Mouse (Mus musculus) ES-E14 (cell line): ENCODE measurements around the gene 2700049A03Rik. TPM values are rescaled to one million over a fixed set of nuclear protein-coding genes. Genes with fewer than 3 reads are reported as not detected.

Experiments used
- DNase-seq: peaks from one replicate; pipeline ENCODE4 v3.0.0-alpha.2; 2013; ENCODE audit warnings: low read depth, low spot score
- H3K27ac ChIP-seq: 2 replicates; pipeline ENCODE4 v1.5.1; 2012; ENCODE audit warnings: low read depth, mild to moderate bottlenecking, low read length, moderate library complexity, mixed read lengths; ENCODE audit not compliant: poor library complexity, insufficient read depth, severe bottlenecking
- H3K36me3 ChIP-seq: 2 replicates; pipeline ENCODE4 v1.6.1; 2012; ENCODE audit warnings: mild to moderate bottlenecking, low read length, moderate library complexity, mixed read lengths; ENCODE audit not compliant: control insufficient read depth, poor library complexity, insufficient read depth, severe bottlenecking
- H3K4me1 ChIP-seq, 2 experiments: fragments of 150-350 bp in 1 of 2; sonication (generic) in 1 of 2; 2 replicates each; pipeline ENCODE4 v1.6.1; 2012; ENCODE audit warnings: low read length in 2 of 2, mild to moderate bottlenecking in 1 of 2, mixed read lengths in 1 of 2; ENCODE audit not compliant: control insufficient read depth in 2 of 2, insufficient read depth in 2 of 2, poor library complexity in 1 of 2
- H3K4me3 ChIP-seq, 2 experiments: fragments of 150-350 bp in 1 of 2; sonication (generic) in 1 of 2; 2 replicates each; pipeline ENCODE4 v1.5.1; 2012; ENCODE audit warnings: low read length in 2 of 2, low read depth in 1 of 2, mild to moderate bottlenecking in 1 of 2, mixed read lengths in 1 of 2; ENCODE audit not compliant: insufficient read depth in 1 of 2, poor library complexity in 1 of 2, severe bottlenecking in 1 of 2
- H3K9ac ChIP-seq: 2 replicates; pipeline ENCODE4 v1.6.1; 2012; ENCODE audit warnings: low read depth, mild to moderate bottlenecking, low read length, mixed read lengths; ENCODE audit not compliant: poor library complexity, insufficient read depth, severe bottlenecking
- H3K9me3 ChIP-seq: fragments of 150-350 bp; sonication (generic); 2 replicates; pipeline ENCODE4 v1.6.1; 2012; ENCODE audit warnings: low read depth, mild to moderate bottlenecking, low read length; ENCODE audit not compliant: control insufficient read depth, insufficient read depth
- CHD2 ChIP-seq: IDR thresholded peaks from 2 replicates; pipeline ENCODE4 v1.6.1; 2014; ENCODE audit warnings: mild to moderate bottlenecking, low read depth, low read length, inconsistent platforms
- HCFC1 ChIP-seq: IDR thresholded peaks from 2 replicates; pipeline ENCODE4 v1.6.1; 2012; ENCODE audit warnings: low read length, inconsistent platforms, borderline replicate concordance; ENCODE audit not compliant: insufficient read depth
- MAFK ChIP-seq: IDR thresholded peaks from 2 replicates; pipeline ENCODE4 v1.6.1; 2014; ENCODE audit warnings: mild to moderate bottlenecking, low read depth, low read length, inconsistent platforms; ENCODE audit not compliant: insufficient read depth
- ZC3H11A ChIP-seq: IDR thresholded peaks from 2 replicates; pipeline ENCODE4 v1.6.1; 2012; ENCODE audit warnings: low read depth, mild to moderate bottlenecking, inconsistent platforms, low read length, borderline replicate concordance
- ZNF384 ChIP-seq: IDR thresholded peaks from 2 replicates; pipeline ENCODE4 v1.6.1; 2012; ENCODE audit warnings: low read depth, low read length, inconsistent platforms
- in situ Hi-C, 2 experiments: fragments of 600-800 bp; cut with MboI; formaldehyde crosslinking; loops; one replicate each; pipeline ENCODE4 v1.15.1; 2025; ENCODE audit warnings: low sequenced_read_pairs in 2 of 2, inconsistent platforms in 1 of 2; ENCODE audit not compliant: unreplicated experiment in 2 of 2
- total RNA-seq: library from RNA; depleted of rRNA; stranded (reverse); fragments of 300-350 nt; gene quantifications from 2 replicates; pipeline ENCODE4 v1.2.3, GENCODE M21; 2012

The 2700049A03Rik gene
- total RNA-seq, 1 experiment, result 18.3 TPM

DNA sequence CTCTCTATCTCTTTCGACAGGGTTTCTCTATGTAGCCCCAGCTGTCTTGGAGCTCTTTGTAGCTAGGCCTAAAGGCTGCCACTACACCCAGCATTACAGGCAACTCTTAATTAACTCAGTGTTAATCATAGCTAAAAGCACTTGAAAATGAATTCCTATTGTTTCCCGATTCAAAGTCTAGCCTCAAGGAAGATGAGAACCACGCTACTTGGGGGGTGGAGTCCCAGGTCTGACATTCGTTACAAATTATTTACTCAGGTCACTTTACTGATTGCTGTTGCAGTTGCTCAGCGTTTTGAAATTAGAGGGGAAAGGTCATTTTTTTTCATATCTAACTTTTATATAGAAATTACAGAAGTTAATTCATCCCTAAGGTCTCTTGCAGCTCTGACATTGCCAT lies 1.1 kb upstream of the 2700049A03Rik start:
- in situ Hi-C loops, result no loop called here
- Histone ChIP-seq H3K36me3 (peaks cover 16% of the 10 kb centered on the region), H3K4me1 (peaks cover 0 to 3% of the 10 kb centered on the region in 2 experiments; a peak in 1 of 4 replicates), H3K4me3 (peak overlapping the region; percentile 34 to 94; a peak in 3 of 4 replicates), H3K9ac (no peak overlapping the region), H3K9me3 (no peaks in the 10 kb centered on the region), H3K27ac (no peak overlapping the region)
- TF ChIP-seq MAFK (no peak), ZNF384 (no peak), HCFC1 (no peak)
- DNase-seq, result no peak

DNA sequence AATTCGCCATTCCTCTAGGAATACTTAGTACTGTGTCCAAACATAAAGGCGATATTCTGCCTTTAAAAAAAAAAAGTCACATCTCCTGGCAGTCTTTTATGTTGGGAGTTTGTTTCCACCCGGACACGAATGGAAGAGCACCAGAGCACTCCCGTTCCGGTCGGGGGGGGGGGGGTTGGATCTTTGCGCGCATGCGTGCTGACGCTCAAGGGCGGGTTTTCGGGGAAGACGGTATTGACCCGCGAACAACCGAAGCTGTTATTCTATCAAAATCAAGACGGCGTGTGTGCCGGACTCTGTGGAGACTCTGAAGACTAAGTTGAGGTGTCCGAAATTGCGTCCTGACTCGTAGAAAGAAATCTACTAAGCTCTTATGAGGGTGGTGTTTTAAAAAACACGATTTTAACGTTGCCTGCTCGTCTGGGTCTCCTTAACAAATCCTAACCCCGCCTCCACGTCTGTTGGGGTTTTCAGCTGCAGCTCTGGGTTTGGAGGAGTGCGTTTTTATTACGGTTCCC lies 385 bp downstream of the 2700049A03Rik start:
- peaks cover 0 to 3% of the 10 kb centered on the region in 2 experiments; a peak in 1 of 4 replicates for H3K4me1 ChIP-seq
- H3K27ac ChIP-seq, result peak overlapping the region; percentile 76; the same call in 1 of the 2 replicates
- TF ChIP-seq HCFC1, result peak; percentile 29; the same call in 1 of the 2 replicates
- TF ChIP-seq CHD2, result 0 out of 2 replicates have a peak, but pooled peaks have one; percentile 3
- no peak for TF ChIP-seq MAFK
- TF ChIP-seq ZC3H11A, result no peak
- peak; percentile 90 for TF ChIP-seq ZNF384
- peak; percentile 93 for DNase-seq
- peak overlapping the region; percentile 94 to 98 for H3K4me3 ChIP-seq
- peaks cover 12% of the 10 kb centered on the region for H3K36me3 ChIP-seq
- peak overlapping the region; percentile 85 for H3K9ac ChIP-seq
- in situ Hi-C loops, result no loop called here
- H3K9me3 ChIP-seq, result no peaks in the 10 kb centered on the region

DNA sequence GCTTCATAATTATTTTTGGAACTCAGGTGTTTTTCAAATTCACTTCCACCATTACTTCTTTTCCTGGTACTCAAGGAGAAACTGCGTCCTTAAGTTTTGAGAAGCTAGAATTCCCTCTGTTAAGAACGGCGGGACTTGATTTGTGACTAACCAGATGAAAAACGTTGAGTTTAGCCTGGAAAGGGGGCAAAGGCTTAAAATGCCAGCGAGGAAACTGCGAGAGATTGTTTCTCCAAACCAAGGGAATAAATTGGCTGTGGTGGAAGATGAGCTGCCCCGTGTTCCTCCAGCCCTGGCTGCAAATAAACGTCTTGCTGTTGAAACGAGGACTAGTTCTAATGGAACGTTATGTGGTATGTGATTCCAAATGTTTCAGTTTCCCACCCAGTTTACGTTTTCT lies 1.0 kb downstream of the 2700049A03Rik start:
- DNase-seq, result no peak
- TF ChIP-seq ZNF384 (no peak), CHD2 (no peak)
- Histone ChIP-seq H3K4me1 (peaks cover 0 to 3% of the 10 kb centered on the region in 2 experiments; a peak in 1 of 4 replicates), H3K36me3 (peaks cover 14% of the 10 kb centered on the region), H3K27ac (no peak overlapping the region), H3K9ac (peak overlapping the region; percentile 65; the same call in 1 of the 2 replicates), H3K9me3 (no peaks in the 10 kb centered on the region), H3K4me3 (peak overlapping the region; percentile 94 to 98)
- in situ Hi-C loops, result no loop called here

DNA sequence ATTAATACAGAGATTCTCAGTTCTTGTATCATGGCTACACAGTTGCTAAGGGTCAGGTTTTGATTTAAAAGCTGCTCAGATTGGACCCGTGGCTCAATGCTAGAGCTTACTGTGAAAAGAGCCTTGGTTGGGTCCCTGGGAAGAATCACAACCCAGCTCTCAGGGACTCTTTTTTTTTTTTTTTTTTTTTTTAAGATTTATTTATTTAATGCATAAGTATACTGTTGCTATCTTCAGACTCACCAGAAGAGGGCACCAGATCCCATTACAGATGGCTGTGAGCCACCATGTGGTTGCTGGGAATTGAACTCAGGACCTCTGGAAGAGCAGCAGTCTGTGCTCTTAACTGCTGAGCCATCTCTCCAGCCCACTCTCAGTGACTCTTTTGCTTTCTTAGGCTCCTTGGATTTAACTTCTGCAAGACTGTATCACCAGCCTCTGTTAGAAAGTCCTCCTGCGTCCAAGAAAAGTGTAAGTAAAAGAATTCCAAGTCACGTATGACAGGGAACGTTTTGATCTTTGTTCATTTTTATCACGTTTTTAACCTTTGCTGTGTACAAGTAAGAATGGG lies 2.7 kb downstream of the 2700049A03Rik start:
- no peak overlapping the region for H3K4me3 ChIP-seq
- no peak for DNase-seq
- in situ Hi-C loops, result no loop called here
- H3K27ac ChIP-seq, result no peak overlapping the region
- H3K9me3 ChIP-seq, result no peaks in the 10 kb centered on the region
- no peak overlapping the region for H3K9ac ChIP-seq
- peak; percentile 89 for TF ChIP-seq ZNF384
- TF ChIP-seq CHD2, result no peak
- TF ChIP-seq ZC3H11A, result no peak
- peaks cover 0 to 3% of the 10 kb centered on the region in 2 experiments; a peak in 1 of 4 replicates for H3K4me1 ChIP-seq
- H3K36me3 ChIP-seq, result peaks cover 16% of the 10 kb centered on the region

DNA sequence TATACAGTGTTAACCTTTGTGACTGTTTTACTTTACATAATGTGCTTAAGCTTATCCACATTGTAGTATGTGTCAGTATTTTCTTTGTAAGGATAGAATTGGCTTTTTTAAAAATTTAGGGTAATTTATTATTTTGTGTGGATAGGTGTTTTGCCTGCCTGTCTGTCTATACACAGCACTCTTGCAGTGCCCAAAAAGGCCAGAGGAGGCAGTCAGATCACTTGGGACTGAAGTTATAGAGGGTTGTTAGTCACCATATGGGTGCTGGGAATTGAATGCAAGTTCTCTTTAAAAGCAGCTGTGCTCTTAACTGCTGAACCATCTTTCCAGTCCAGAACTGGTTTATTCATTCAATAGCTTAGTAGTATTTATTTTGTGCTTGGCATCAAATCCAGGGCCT lies 4.5 kb downstream of the 2700049A03Rik start:
- no peak for DNase-seq
- TF ChIP-seq MAFK (no peak), ZC3H11A (no peak)
- in situ Hi-C loops, result no loop called here
- Histone ChIP-seq H3K9me3 (no peaks in the 10 kb centered on the region), H3K9ac (no peak overlapping the region), H3K4me3 (no peak overlapping the region), H3K27ac (no peak overlapping the region), H3K4me1 (peaks cover 0 to 3% of the 10 kb centered on the region in 2 experiments; a peak in 1 of 4 replicates), H3K36me3 (peaks cover 18% of the 10 kb centered on the region)
